Mouse (Mus musculus): Measurements from ENCODE around the gene 1110032A03Rik. TPM values are rescaled to one million over a fixed set of nuclear protein-coding genes. Genes with fewer than 3 reads are reported as not detected.

The 1110032A03Rik gene
- polyA plus RNA-seq (2017; shearing (Covaris generic)), result 10 to 100 TPM in 1 of 2 experiments, 1 to 10 TPM in 1; 7.2 to 16.3 TPM

DNA sequence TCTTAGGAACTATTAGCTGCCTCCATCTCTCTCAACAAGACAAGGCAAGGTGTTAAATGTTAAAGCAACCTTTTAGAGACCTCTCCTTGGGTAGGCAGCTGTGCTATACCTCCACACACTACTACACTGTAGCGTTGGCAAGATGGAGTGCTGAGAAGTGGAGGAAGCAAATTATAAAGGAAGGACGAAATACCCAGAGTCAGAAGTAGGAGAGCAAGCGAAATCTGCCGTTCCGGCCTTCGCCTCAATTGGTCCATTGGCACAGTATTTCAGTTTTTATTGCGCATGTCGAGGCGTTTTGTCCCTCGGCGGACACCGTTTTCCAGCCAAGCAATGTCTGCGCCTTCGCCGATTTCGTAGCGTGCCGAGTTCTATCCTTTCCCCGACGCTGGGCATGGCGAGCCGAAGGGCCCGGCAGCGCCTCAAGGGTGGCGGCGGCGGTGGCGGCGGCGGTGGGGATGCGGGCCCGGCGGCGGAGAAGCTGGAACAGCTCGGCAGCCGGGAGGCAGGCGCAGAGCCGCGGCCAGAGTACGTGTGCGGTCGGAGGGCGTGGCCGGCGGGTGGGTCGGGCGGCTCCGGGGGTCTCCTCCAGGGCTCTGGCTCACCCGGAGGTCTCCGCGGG is at the start of gene 1110032A03Rik, which contains the start of gene Alg9:
Gene 1110032A03Rik (minus strand): TSS at position 530 of the 622 bp plus-strand sequence.
Gene Alg9 (plus strand): TSS at position 29 of the 622 bp plus-strand sequence.

DNA sequence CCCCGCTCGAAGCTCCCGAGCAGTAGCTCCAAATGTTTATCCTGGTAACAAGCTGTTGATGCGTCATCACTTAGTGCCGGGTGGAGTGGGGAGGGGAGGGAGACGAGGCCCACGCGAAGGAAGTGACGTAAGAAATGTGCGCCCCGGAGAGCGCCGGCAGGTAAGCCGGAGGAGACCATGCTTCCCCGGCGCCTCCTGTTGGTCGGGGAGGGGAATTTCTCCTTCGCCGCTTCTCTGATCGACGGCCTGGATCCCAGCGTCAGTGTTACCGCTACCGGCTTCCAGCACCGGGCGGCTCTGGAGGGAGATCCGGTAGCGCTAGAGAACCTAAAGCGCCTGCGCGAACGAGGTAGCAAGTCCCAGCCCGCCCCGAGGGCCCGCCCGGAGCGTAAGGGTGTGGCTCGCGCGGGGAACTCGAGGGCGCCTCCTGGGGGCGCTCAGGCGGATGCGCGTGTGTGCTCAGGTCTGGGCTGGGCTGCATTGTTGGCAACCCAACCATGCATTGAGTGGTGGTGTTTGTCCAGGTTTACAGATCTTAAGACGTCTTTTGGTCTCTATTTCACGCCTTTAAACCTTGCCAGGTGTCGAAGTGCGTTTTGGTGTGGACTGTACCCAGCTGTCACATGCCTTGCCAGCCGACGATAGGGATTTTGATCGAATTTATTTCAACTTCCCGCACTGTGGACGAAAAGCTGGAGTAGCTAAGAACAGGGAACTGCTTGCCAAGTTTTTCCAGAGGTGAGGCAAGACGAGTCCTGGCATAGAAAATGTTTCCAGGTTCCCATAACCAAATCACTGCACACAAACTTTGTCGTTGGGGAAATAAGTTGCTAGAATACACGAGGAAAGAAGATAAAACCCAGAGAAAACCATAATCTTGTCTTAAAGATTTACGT is 7.0 kb downstream of the 1110032A03Rik start, which contains the start of gene Fdxacb1:
Gene Fdxacb1 (plus strand): TSS at position 130 of the 896 bp plus-strand sequence.

DNA sequence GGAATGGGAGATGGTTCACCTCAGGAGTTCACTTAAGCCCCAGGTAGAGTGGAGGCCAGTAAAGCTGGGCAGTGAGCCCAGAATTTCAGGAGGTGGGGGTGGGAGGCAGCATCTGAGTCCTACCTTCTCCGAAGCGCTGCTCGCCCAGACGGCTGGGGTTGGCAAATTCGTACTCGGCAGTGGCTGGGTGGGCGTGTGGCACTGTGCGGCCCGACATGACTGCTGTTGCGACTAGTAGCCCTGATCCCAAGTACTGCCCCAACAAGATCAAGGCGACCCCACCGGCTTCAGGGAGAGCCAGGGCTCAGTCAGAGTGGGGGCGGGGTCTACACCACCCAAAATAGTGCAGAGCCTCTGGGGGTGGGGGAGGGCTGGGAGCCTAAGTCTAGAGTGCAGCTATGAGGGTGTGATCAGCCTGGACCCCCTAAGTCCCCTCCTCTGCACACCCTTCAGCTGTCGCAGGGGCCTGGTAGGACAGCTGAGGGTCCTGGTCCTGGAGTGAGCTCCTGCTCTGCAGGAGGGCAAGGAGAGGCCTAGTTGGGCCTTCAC is 23.2 kb downstream of the 1110032A03Rik start, which contains the start of gene Hspb2:
Gene Hspb2 (minus strand): TSS at position 301 of the 549 bp plus-strand sequence.

GRCm38 (mm10) chr9:50751323-50751722 is 24.0 kb downstream of the 1110032A03Rik start, which contains the start of gene Cryab:
TSS of gene Cryab (plus strand) at chr9:50751325.

DNA sequence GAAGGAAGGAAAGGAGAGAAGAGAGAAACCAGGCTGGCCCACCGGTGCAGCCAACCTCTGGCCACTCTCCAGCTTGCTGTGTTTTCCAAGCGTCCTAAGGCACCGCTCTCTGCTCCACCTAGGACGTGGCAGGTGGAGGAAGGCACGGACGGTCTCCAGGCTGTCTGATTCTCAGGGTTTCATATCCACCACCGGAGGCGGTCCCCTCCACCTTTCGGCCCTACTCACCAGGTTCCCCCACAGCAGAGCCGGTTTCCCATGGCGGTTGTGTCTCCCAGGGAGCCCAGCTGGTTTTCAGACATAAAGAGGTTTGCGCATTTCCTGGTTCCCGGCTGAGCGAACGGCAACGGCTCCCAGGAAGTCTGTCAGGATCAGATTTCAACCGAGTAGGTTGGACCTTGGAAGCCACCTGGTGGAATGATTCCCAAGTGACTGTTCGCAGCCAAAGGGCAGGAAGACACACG is 29.1 kb downstream of the 1110032A03Rik start, which contains the start of gene 2310030G06Rik:
Gene 2310030G06Rik (minus strand): TSS at position 323 of the 464 bp plus-strand sequence.

GRCm38 (mm10) chr9:50738914-50739870 is 36.1 kb downstream of the 1110032A03Rik start, which contains the start of gene Dixdc1:
TSS of gene Dixdc1 (minus strand) at chr9:50739517.

Other genes starting within 250 kb of the 1110032A03Rik start
- gene Pts, start 246.8 kb downstream of the 1110032A03Rik start, polyA plus RNA-seq (2017; shearing (Covaris generic)), result 100 to 1,000 TPM; 113 to 121 TPM
- gene Il18, start 220.7 kb downstream of the 1110032A03Rik start, polyA plus RNA-seq (2017; shearing (Covaris generic)), result 1 to 10 TPM in 1 of 2 experiments, under 1 TPM in 1; 0.33 to 4.7 TPM
- under 1 TPM in 1 of 2 experiments, not detected in 1; 0.35 TPM for gene Bco2, start 220.3 kb downstream of the 1110032A03Rik start, polyA plus RNA-seq (2017; shearing (Covaris generic))
- gene Tex12, start 214.2 kb downstream of the 1110032A03Rik start, polyA plus RNA-seq (2017; shearing (Covaris generic)), result under 1 TPM in 1 of 2 experiments, not detected in 1; 0.56 TPM
- 100 to 1,000 TPM; 153 to 163 TPM for gene Sdhd, start 171.7 kb downstream of the 1110032A03Rik start, polyA plus RNA-seq (2017; shearing (Covaris generic))
- 10 to 100 TPM; 85.5 to 92.1 TPM for gene Timm8b, start 171.6 kb downstream of the 1110032A03Rik start, polyA plus RNA-seq (2017; shearing (Covaris generic))
- 1 to 10 TPM in 1 of 2 experiments, under 1 TPM in 1; 0.93 to 1.1 TPM for gene Pih1d2, start 158.2 kb downstream of the 1110032A03Rik start, polyA plus RNA-seq (2017; shearing (Covaris generic))
- 10 to 100 TPM; 23.6 to 30.3 TPM for gene Nkapd1, start 158.1 kb downstream of the 1110032A03Rik start, polyA plus RNA-seq (2017; shearing (Covaris generic))
- 10 to 100 TPM; 40.4 to 49.8 TPM for gene Dlat, start 115.7 kb downstream of the 1110032A03Rik start, polyA plus RNA-seq (2017; shearing (Covaris generic))
- gene Dixdc1, start 36.0 kb downstream of the 1110032A03Rik start, polyA plus RNA-seq (2017; shearing (Covaris generic)), result 1 to 10 TPM in 1 of 2 experiments, under 1 TPM in 1; 0.77 to 1.2 TPM
- gene 2310030G06Rik, start 29.0 kb downstream of the 1110032A03Rik start, polyA plus RNA-seq (2017; shearing (Covaris generic)), result 1 to 10 TPM in 1 of 2 experiments, not detected in 1; 1.4 TPM
- gene Cryab, start 24.2 kb downstream of the 1110032A03Rik start, polyA plus RNA-seq (2017; shearing (Covaris generic)), result 1 to 10 TPM in 1 of 2 experiments, under 1 TPM in 1; 0.39 to 1.0 TPM
- gene Hspb2, start 23.2 kb downstream of the 1110032A03Rik start, polyA plus RNA-seq (2017; shearing (Covaris generic)), result not detected
- 1 to 10 TPM; 4.7 to 9.9 TPM for gene Fdxacb1, start 7.3 kb downstream of the 1110032A03Rik start, polyA plus RNA-seq (2017; shearing (Covaris generic))
- 10 to 100 TPM; 22.4 to 27.9 TPM for gene Alg9, start 501 bp downstream of the 1110032A03Rik start, polyA plus RNA-seq (2017; shearing (Covaris generic))
- gene Ppp2r1b, start 69.8 kb upstream of the 1110032A03Rik start, polyA plus RNA-seq (2017; shearing (Covaris generic)), result 10 to 100 TPM; 60.9 to 81.3 TPM
- gene Sik2, start 233.6 kb upstream of the 1110032A03Rik start, polyA plus RNA-seq (2017; shearing (Covaris generic)), result 10 to 100 TPM; 31.6 to 37.1 TPM

All from inflammation-experienced regulatory T-cells (primary cell).